Mouse (Mus musculus): ENCODE measurements around the gene Znrf4. TPM values are rescaled to one million over a fixed set of nuclear protein-coding genes. Genes with fewer than 3 reads are reported as not detected.

Znrf4 gene
- not detected for polyA plus RNA-seq (2012; fragmentation: generic; extraction: Trizol)

- Histone ChIP-seq H3ac (ENCODE audit: control insufficient read depth, insufficient read length) (no peak within 1 kb of the TSS), H3K4me2 (ENCODE audit: low read depth) (no peak within 1 kb of the TSS), H3K27me3 (ENCODE audit: control insufficient read depth, insufficient read depth, insufficient read length) (peaks cover 23% of the 10 kb centered on the region), H3K36me3 (ENCODE audit: control insufficient read depth, insufficient read depth) (no peaks in the 10 kb centered on the region), H3K79me2 (ENCODE audit: control insufficient read depth, insufficient read depth) (no peaks in the 10 kb centered on the region), H3K4me3 (no peak within 1 kb of the TSS)
- TF ChIP-seq TCF3 (IDR thresholded peaks at IDR 0.05; ENCODE audit: insufficient read length, low read depth) (no peak), POLR2A (IDR thresholded peaks at IDR 0.05; ENCODE audit: insufficient read length, low read depth) (no peak)
Measured at GRCm38 (mm10) chr17:56512310-56512709, at the start of gene Znrf4. Znrf4 (minus strand) TSS chr17:56512431.

- TF ChIP-seq REST (IDR thresholded peaks at IDR 0.05; ENCODE audit: insufficient read depth, insufficient read length), result no peak
- no peaks in the 10 kb centered on the region for H3K27me3 ChIP-seq (ENCODE audit: control insufficient read depth, insufficient read depth, insufficient read length)
- no peak overlapping the region for H3K4me3 ChIP-seq
- H3K4me2 ChIP-seq (ENCODE audit: low read depth), result no peak overlapping the region
- no peaks in the 10 kb centered on the region for H3K79me2 ChIP-seq (ENCODE audit: control insufficient read depth, insufficient read depth)
- no peak overlapping the region for H3ac ChIP-seq (ENCODE audit: control insufficient read depth, insufficient read length)
- H3K36me3 ChIP-seq (ENCODE audit: control insufficient read depth, insufficient read depth), result peaks cover 22% of the 10 kb centered on the region
Measured at GRCm38 (mm10) chr17:56561866-56562265, 49.6 kb upstream of the Znrf4 start.

- no peaks in the 10 kb centered on the region for H3K79me2 ChIP-seq (ENCODE audit: control insufficient read depth, insufficient read depth)
- H3K4me3 ChIP-seq, result no peak overlapping the region
- peaks cover 17% of the 10 kb centered on the region for H3K36me3 ChIP-seq (ENCODE audit: control insufficient read depth, insufficient read depth)
- no peaks in the 10 kb centered on the region for H3K27me3 ChIP-seq (ENCODE audit: control insufficient read depth, insufficient read depth, insufficient read length)
- TF ChIP-seq REST (IDR thresholded peaks at IDR 0.05; ENCODE audit: insufficient read depth, insufficient read length) (no peak), CEBPB (IDR thresholded peaks at IDR 0.05; ENCODE audit: insufficient read depth, poor library complexity, severe bottlenecking) (no peak), E2F4 (IDR thresholded peaks at IDR 0.05; ENCODE audit: insufficient read depth) (no peak), POLR2AphosphoS2 (IDR thresholded peaks at IDR 0.05; ENCODE audit: insufficient read length, low read depth) (no peak), USF1 (IDR thresholded peaks at IDR 0.05; ENCODE audit: low read depth) (no peak), MAX (IDR thresholded peaks at IDR 0.05; ENCODE audit: low read depth) (no peak), MYOD1 (IDR thresholded peaks at IDR 0.05; ENCODE audit: control insufficient read depth in 1 of 3, insufficient read length in 2 of 3, low read depth in 2 of 3) (no peak), SRF (IDR thresholded peaks at IDR 0.05; ENCODE audit: control insufficient read depth, insufficient read length, low read depth) (no peak), MYOG (IDR thresholded peaks at IDR 0.05; ENCODE audit: control insufficient read depth in 1 of 3, insufficient read depth in 1 of 3, insufficient read length in 2 of 3, low read depth in 2 of 3) (no peak), POLR2A (IDR thresholded peaks at IDR 0.05; ENCODE audit: insufficient read length, low read depth) (no peak), TCF3 (IDR thresholded peaks at IDR 0.05; ENCODE audit: insufficient read length, low read depth) (no peak), TCF12 (IDR thresholded peaks at IDR 0.05; ENCODE audit: insufficient read depth, poor library complexity, severe bottlenecking) (no peak)
- no peak overlapping the region for H3ac ChIP-seq (ENCODE audit: control insufficient read depth, insufficient read length)
- H3K4me2 ChIP-seq (ENCODE audit: low read depth), result no peak overlapping the region
Measured at GRCm38 (mm10) chr17:56560131-56560530, 47.9 kb upstream of the Znrf4 start.

- peaks cover 9% of the 10 kb centered on the region for H3K36me3 ChIP-seq (ENCODE audit: control insufficient read depth, insufficient read depth)
- no peaks in the 10 kb centered on the region for H3K79me2 ChIP-seq (ENCODE audit: control insufficient read depth, insufficient read depth)
- no peak overlapping the region for H3K4me3 ChIP-seq
- TF ChIP-seq TCF12 (IDR thresholded peaks at IDR 0.05; ENCODE audit: insufficient read depth, poor library complexity, severe bottlenecking), result no peak
- peak; percentile 57; the same call in 1 of the 2 replicates for TF ChIP-seq CEBPB (IDR thresholded peaks at IDR 0.05; ENCODE audit: insufficient read depth, poor library complexity, severe bottlenecking)
- no peak for TF ChIP-seq MYOG (IDR thresholded peaks at IDR 0.05; ENCODE audit: control insufficient read depth in 1 of 3, insufficient read depth in 1 of 3, insufficient read length in 2 of 3, low read depth in 2 of 3)
- H3K4me2 ChIP-seq (ENCODE audit: low read depth), result no peak overlapping the region
- H3K27me3 ChIP-seq (ENCODE audit: control insufficient read depth, insufficient read depth, insufficient read length), result no peaks in the 10 kb centered on the region
- H3ac ChIP-seq (ENCODE audit: control insufficient read depth, insufficient read length), result no peak overlapping the region
Measured at GRCm38 (mm10) chr17:56559386-56559785, 47.2 kb upstream of the Znrf4 start.

GRCm38 (mm10) chr17:56558448-56558847 lies 46.2 kb upstream of the Znrf4 start:
- H3ac ChIP-seq (ENCODE audit: control insufficient read depth, insufficient read length), result no peak overlapping the region
- TF ChIP-seq MYOG (IDR thresholded peaks at IDR 0.05; ENCODE audit: control insufficient read depth in 1 of 3, insufficient read depth in 1 of 3, insufficient read length in 2 of 3, low read depth in 2 of 3) (no peak), POLR2AphosphoS2 (IDR thresholded peaks at IDR 0.05; ENCODE audit: insufficient read length, low read depth) (peak; percentile 79)
- H3K4me3 ChIP-seq, result no peak overlapping the region
- H3K79me2 ChIP-seq (ENCODE audit: control insufficient read depth, insufficient read depth), result no peaks in the 10 kb centered on the region
- no peaks in the 10 kb centered on the region for H3K27me3 ChIP-seq (ENCODE audit: control insufficient read depth, insufficient read depth, insufficient read length)
- H3K36me3 ChIP-seq (ENCODE audit: control insufficient read depth, insufficient read depth), result peaks cover 2% of the 10 kb centered on the region
- no peak overlapping the region for H3K4me2 ChIP-seq (ENCODE audit: low read depth)

- Histone ChIP-seq H3K27me3 (ENCODE audit: control insufficient read depth, insufficient read depth, insufficient read length) (no peaks in the 10 kb centered on the region), H3K4me3 (no peak within 1 kb of the TSS), H3K4me2 (ENCODE audit: low read depth) (no peak within 1 kb of the TSS), H3K36me3 (ENCODE audit: control insufficient read depth, insufficient read depth) (no peaks in the 10 kb centered on the region), H3K79me2 (ENCODE audit: control insufficient read depth, insufficient read depth) (no peaks in the 10 kb centered on the region), H3ac (ENCODE audit: control insufficient read depth, insufficient read length) (no peak within 1 kb of the TSS)
- no peak for TF ChIP-seq MYOD1 (IDR thresholded peaks at IDR 0.05; ENCODE audit: control insufficient read depth in 1 of 3, insufficient read length in 2 of 3, low read depth in 2 of 3)
- no peak for TF ChIP-seq REST (IDR thresholded peaks at IDR 0.05; ENCODE audit: insufficient read depth, insufficient read length)
- peak; percentile 26 for TF ChIP-seq POLR2AphosphoS2 (IDR thresholded peaks at IDR 0.05; ENCODE audit: insufficient read length, low read depth)
- TF ChIP-seq USF1 (IDR thresholded peaks at IDR 0.05; ENCODE audit: low read depth), result no peak
Measured at GRCm38 (mm10) chr17:56554122-56554551, 41.9 kb upstream of the Znrf4 start, which contains the start of gene Gm20219. Gm20219 (minus strand) TSS chr17:56554387.
